Mouse (Mus musculus) frontal cortex, adult 2 months (tissue): ENCODE measurements around the gene Cd101. TPM values are rescaled to one million over a fixed set of nuclear protein-coding genes. Genes with fewer than 3 reads are reported as not detected.

Source experiments
- DNase-seq, 2 experiments: peaks; one replicate each; pipeline ENCODE4 v3.0.0; 2022; ENCODE audit warnings: low spot score in 1 of 2; ENCODE audit errors: extremely low spot score in 1 of 2
- polyA plus RNA-seq: library from polyadenylated mRNA; depleted of rRNA; stranded (reverse); fragments of >200 nt; gene quantifications from 2 replicates; pipeline ENCODE4 v1.2.3, GENCODE M21; 2012; rRNA removed

Cd101 gene
- polyA plus RNA-seq: 0.13 and 0.16 TPM in 2 replicates

GRCm38 (mm10) chr3:101029339-101029738, at the start of gene Cd101:
Cd101 (minus strand) TSS chr3:101029556.
- no peak for DNase-seq

- no peak for DNase-seq
These were observed 49.0 kb upstream of the Cd101 start for GRCm38 (mm10) chr3:101078344-101078743.

GRCm38 (mm10) chr3:101077710-101078100, 48.3 kb upstream of the Cd101 start:
- DNase-seq: no peak

- DNase-seq: no peak
These were observed 47.8 kb upstream of the Cd101 start for GRCm38 (mm10) chr3:101076966-101077709.

- DNase-seq: no peak
These were observed 46.5 kb upstream of the Cd101 start for GRCm38 (mm10) chr3:101075866-101076265.

- DNase-seq: no peak
These were observed 44.0 kb upstream of the Cd101 start for GRCm38 (mm10) chr3:101073384-101073783.

- DNase-seq: no peak
These were observed 43.3 kb upstream of the Cd101 start for GRCm38 (mm10) chr3:101072506-101073215.

GRCm38 (mm10) chr3:101071576-101071975, 42.2 kb upstream of the Cd101 start:
- no peak for DNase-seq

GRCm38 (mm10) chr3:101070796-101071235, 41.5 kb upstream of the Cd101 start:
- no peak for DNase-seq

- no peak for DNase-seq
These were observed 41.0 kb upstream of the Cd101 start for GRCm38 (mm10) chr3:101070230-101070795.

- DNase-seq: no peak
These were observed 39.3 kb upstream of the Cd101 start for GRCm38 (mm10) chr3:101068701-101069100.

- no peak for DNase-seq
These were observed 36.8 kb upstream of the Cd101 start for GRCm38 (mm10) chr3:101066175-101066574.

- peak; percentile 72 to 76 for DNase-seq
These were observed 32.7 kb upstream of the Cd101 start for GRCm38 (mm10) chr3:101061865-101062585.

GRCm38 (mm10) chr3:101059214-101059613, 29.9 kb upstream of the Cd101 start:
- DNase-seq: peak in 1 of 2 experiments; percentile 33

- no peak for DNase-seq
These were observed 28.8 kb upstream of the Cd101 start for GRCm38 (mm10) chr3:101058203-101058602.

- no peak for DNase-seq
These were observed 25.9 kb upstream of the Cd101 start for GRCm38 (mm10) chr3:101055216-101055615.

GRCm38 (mm10) chr3:101051601-101052000, 22.2 kb upstream of the Cd101 start:
- no peak for DNase-seq

GRCm38 (mm10) chr3:101049997-101050396, 20.6 kb upstream of the Cd101 start:
- DNase-seq: peak in 1 of 2 experiments; percentile 34

GRCm38 (mm10) chr3:101048781-101049180, 19.4 kb upstream of the Cd101 start:
- DNase-seq: no peak

- peak; percentile 77 to 93 for DNase-seq
These were observed 18.4 kb upstream of the Cd101 start for GRCm38 (mm10) chr3:101047586-101048275.
